Mouse (Mus musculus): Measurements from ENCODE around the gene Anks6. TPM values are rescaled to one million over a fixed set of nuclear protein-coding genes. Genes with fewer than 3 reads are reported as not detected.

Gene Anks6
- polyA plus RNA-seq, 1 experiment from 2014 or later = 5.1 TPM

GRCm38 (mm10) chr4:47037321-47037657 lies 19.9 kb downstream of the Anks6 start:
- peaks cover 6% of the 10 kb centered on the region; the same call in 1 of the 2 replicates for H3K36me3 ChIP-seq
- no peaks in the 10 kb centered on the region for H3K27me3 ChIP-seq
- H3K27ac ChIP-seq (replicated peaks) = no peak overlapping the region
- no peaks in the 10 kb centered on the region for H3K9me3 ChIP-seq
- 20% methylated on average over 5 of the region's 5 CpGs for WGBS
- no peak overlapping the region for H3K4me3 ChIP-seq
- peak; percentile 60 for ATAC-seq (ENCODE audit: low FRiP score, low read depth)
- no peak overlapping the region for H3K4me2 ChIP-seq
- H3K4me1 ChIP-seq (replicated peaks) = peaks cover 11% of the 10 kb centered on the region
- H3K9ac ChIP-seq = no peak overlapping the region

- no peaks in the 10 kb centered on the region for H3K9me3 ChIP-seq
- H3K4me1 ChIP-seq (replicated peaks) = peaks cover 11% of the 10 kb centered on the region
- 0 out of 2 replicates have a peak overlapping the region, but pooled peaks have one; percentile 6 for H3K27ac ChIP-seq (replicated peaks)
- H3K27me3 ChIP-seq = no peaks in the 10 kb centered on the region
- ATAC-seq (ENCODE audit: low FRiP score, low read depth) = peak; percentile 47
- no peak overlapping the region for H3K4me3 ChIP-seq
- no peak overlapping the region for H3K9ac ChIP-seq
- H3K36me3 ChIP-seq = peaks cover 6% of the 10 kb centered on the region; the same call in 1 of the 2 replicates
- H3K4me2 ChIP-seq = no peak overlapping the region
- WGBS = 41% methylated on average over 13 of the region's 13 CpGs
Measured at GRCm38 (mm10) chr4:47036486-47037320, 20.5 kb downstream of the Anks6 start.

DNA sequence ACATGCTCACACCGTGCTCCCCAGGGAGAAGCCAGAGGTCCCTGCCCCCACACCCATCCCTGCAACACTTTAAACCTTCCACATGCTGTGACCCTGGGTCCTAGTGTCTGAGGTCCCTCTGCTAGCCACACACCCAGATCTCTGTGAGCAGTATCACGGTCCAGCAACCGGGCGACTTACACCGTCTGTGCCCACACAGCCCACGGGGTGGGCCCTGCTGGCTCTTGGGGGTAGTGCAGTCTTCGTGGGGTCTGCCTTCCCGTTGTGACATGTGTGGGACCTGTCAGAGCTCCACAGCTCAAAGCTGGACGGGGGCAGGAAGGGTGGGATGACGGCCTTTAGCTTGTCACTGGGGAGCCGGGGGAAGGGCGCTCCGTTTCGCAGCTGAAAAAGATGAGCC lies 21.7 kb downstream of the Anks6 start:
- 69% methylated on average over 14 of the region's 14 CpGs for WGBS
- peak; percentile 27; the same call in 1 of the 2 replicates for ATAC-seq (ENCODE audit: low FRiP score, low read depth)

GRCm38 (mm10) chr4:47032171-47032570 lies 25.1 kb downstream of the Anks6 start:
- no peak for ATAC-seq (ENCODE audit: low FRiP score, low read depth)
- Histone ChIP-seq H3K27ac (replicated peaks) (no peak overlapping the region), H3K4me1 (replicated peaks) (peaks cover 11% of the 10 kb centered on the region), H3K36me3 (peaks cover 5% of the 10 kb centered on the region; the same call in 1 of the 2 replicates), H3K9me3 (no peaks in the 10 kb centered on the region), H3K27me3 (no peaks in the 10 kb centered on the region), H3K9ac (no peak overlapping the region), H3K4me3 (no peak overlapping the region), H3K4me2 (no peak overlapping the region)
- WGBS = 79% methylated on average over 8 of the region's 8 CpGs

More for the DNA sequence above, 21.7 kb downstream of the Anks6 start:
- Histone ChIP-seq H3K9me3 (no peaks in the 10 kb centered on the region), H3K36me3 (peaks cover 6% of the 10 kb centered on the region; the same call in 1 of the 2 replicates), H3K27ac (replicated peaks) (no peak overlapping the region), H3K4me3 (no peak overlapping the region), H3K27me3 (no peaks in the 10 kb centered on the region), H3K9ac (no peak overlapping the region), H3K4me2 (no peak overlapping the region), H3K4me1 (replicated peaks) (peaks cover 11% of the 10 kb centered on the region)

DNA sequence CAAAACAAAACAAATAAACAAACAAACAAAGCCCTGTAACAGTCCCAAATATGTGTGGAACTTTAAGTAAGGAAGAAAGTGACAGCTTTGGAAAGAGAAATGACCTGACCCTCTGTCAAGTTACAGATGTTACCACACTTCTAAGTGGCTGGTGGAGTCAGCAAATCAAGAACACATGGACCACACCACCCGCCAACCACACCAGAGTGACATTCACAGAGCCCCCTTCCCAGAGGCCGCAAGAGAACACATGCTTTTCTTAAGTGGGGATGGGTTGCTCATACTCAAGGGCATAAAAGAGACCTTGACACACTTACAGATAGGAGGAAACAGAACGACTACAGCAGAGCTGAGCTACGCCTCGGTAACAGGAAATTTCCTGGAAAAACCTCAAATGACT lies 28.4 kb downstream of the Anks6 start:
- Histone ChIP-seq H3K4me1 (replicated peaks) (no peaks in the 10 kb centered on the region), H3K9me3 (no peaks in the 10 kb centered on the region), H3K27me3 (no peaks in the 10 kb centered on the region), H3K36me3 (peaks cover 12% of the 10 kb centered on the region; the same call in 1 of the 2 replicates), H3K4me3 (no peak overlapping the region), H3K9ac (no peak overlapping the region), H3K4me2 (no peak overlapping the region), H3K27ac (replicated peaks) (no peak overlapping the region)
- WGBS = 85% methylated on average over 5 of the region's 5 CpGs
- ATAC-seq (ENCODE audit: low FRiP score, low read depth) = no peak

- Histone ChIP-seq H3K27ac (replicated peaks) (no peak overlapping the region), H3K4me1 (replicated peaks) (no peaks in the 10 kb centered on the region), H3K27me3 (no peaks in the 10 kb centered on the region), H3K9me3 (no peaks in the 10 kb centered on the region), H3K4me3 (no peak overlapping the region), H3K4me2 (no peak overlapping the region), H3K36me3 (peaks cover 12% of the 10 kb centered on the region; the same call in 1 of the 2 replicates), H3K9ac (no peak overlapping the region)
- WGBS = 71% methylated on average over 6 of the region's 6 CpGs
- no peak; the same call in 1 of the 2 replicates for ATAC-seq (ENCODE audit: low FRiP score, low read depth)
Measured at GRCm38 (mm10) chr4:47023949-47024348, 33.3 kb downstream of the Anks6 start.

- no peaks in the 10 kb centered on the region for H3K9me3 ChIP-seq
- no peak overlapping the region for H3K9ac ChIP-seq
- no peak overlapping the region for H3K27ac ChIP-seq (replicated peaks)
- H3K27me3 ChIP-seq = no peaks in the 10 kb centered on the region
- no peak overlapping the region for H3K4me3 ChIP-seq
- H3K4me2 ChIP-seq = no peak overlapping the region
- peaks cover 10% of the 10 kb centered on the region; the same call in 1 of the 2 replicates for H3K36me3 ChIP-seq
- H3K4me1 ChIP-seq (replicated peaks) = no peaks in the 10 kb centered on the region
- no peak for ATAC-seq (ENCODE audit: low FRiP score, low read depth)
- WGBS = 79% methylated on average over 10 of the region's 10 CpGs
Measured at GRCm38 (mm10) chr4:47022804-47023603, 34.2 kb downstream of the Anks6 start.

DNA sequence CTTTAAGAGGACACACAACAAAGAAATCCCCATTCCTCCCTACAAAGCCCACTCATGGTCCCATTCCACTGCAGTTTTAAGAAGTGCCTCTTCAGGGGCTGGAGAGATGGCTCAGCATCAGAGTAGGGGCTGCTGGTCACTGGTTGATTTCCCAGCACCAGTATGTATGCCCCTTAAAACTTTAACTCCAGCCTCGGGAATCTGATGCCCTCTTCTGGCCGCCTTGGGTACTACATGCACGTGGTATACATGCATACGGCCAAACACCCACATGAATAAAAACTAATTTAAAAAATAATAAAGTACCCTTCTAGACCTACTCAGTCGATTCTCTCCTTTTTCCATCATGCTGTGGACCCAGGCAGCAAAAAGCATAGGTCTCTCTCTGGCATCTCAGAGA lies 36.7 kb downstream of the Anks6 start:
- H3K4me1 ChIP-seq (replicated peaks) = no peaks in the 10 kb centered on the region
- no peak for ATAC-seq (ENCODE audit: low FRiP score, low read depth)
- H3K9ac ChIP-seq = no peak overlapping the region
- H3K4me2 ChIP-seq = no peak overlapping the region
- H3K4me3 ChIP-seq = no peak overlapping the region
- H3K27me3 ChIP-seq = no peaks in the 10 kb centered on the region
- H3K9me3 ChIP-seq = no peaks in the 10 kb centered on the region
- 18% methylated on average over 5 of the region's 5 CpGs for WGBS
- H3K36me3 ChIP-seq = 0 out of 2 replicates have a peak, but pooled peaks cover 9% of the 10 kb centered on the region
- no peak overlapping the region for H3K27ac ChIP-seq (replicated peaks)

- no peak for ATAC-seq (ENCODE audit: low FRiP score, low read depth)
- no peak overlapping the region for H3K4me2 ChIP-seq
- no peaks in the 10 kb centered on the region for H3K27me3 ChIP-seq
- no peak overlapping the region for H3K9ac ChIP-seq
- 70% methylated on average over 3 of the region's 3 CpGs for WGBS
- H3K27ac ChIP-seq (replicated peaks) = no peak overlapping the region
- H3K4me1 ChIP-seq (replicated peaks) = peaks cover 24% of the 10 kb centered on the region
- H3K4me3 ChIP-seq = no peak overlapping the region
- no peaks in the 10 kb centered on the region for H3K9me3 ChIP-seq
- H3K36me3 ChIP-seq = 0 out of 2 replicates have a peak, but pooled peaks cover 3% of the 10 kb centered on the region
Measured at GRCm38 (mm10) chr4:47015156-47015555, 42.1 kb downstream of the Anks6 start.

- H3K4me3 ChIP-seq = no peak overlapping the region
- H3K27ac ChIP-seq (replicated peaks) = no peak overlapping the region
- H3K27me3 ChIP-seq = no peaks in the 10 kb centered on the region
- 0 out of 2 replicates have a peak, but pooled peaks cover 3% of the 10 kb centered on the region for H3K36me3 ChIP-seq
- no peak overlapping the region for H3K4me2 ChIP-seq
- 40% methylated on average over 10 of the region's 10 CpGs for WGBS
- no peaks in the 10 kb centered on the region for H3K9me3 ChIP-seq
- H3K4me1 ChIP-seq (replicated peaks) = peaks cover 24% of the 10 kb centered on the region
- no peak overlapping the region for H3K9ac ChIP-seq
- 0 out of 2 replicates have a peak, but pooled peaks have one; percentile 37 for ATAC-seq (ENCODE audit: low FRiP score, low read depth)
Measured at GRCm38 (mm10) chr4:47012476-47012875, 44.8 kb downstream of the Anks6 start.

- WGBS = 54% methylated on average over 12 of the region's 12 CpGs
- ATAC-seq (ENCODE audit: low FRiP score, low read depth) = 0 out of 2 replicates have a peak, but pooled peaks have one; percentile 35
- Histone ChIP-seq H3K4me2 (peak overlapping the region; percentile 32), H3K4me3 (no peak overlapping the region), H3K27ac (replicated peaks) (peak overlapping the region; percentile 62), H3K27me3 (no peaks in the 10 kb centered on the region), H3K36me3 (no peaks in the 10 kb centered on the region), H3K9ac (no peak overlapping the region), H3K4me1 (replicated peaks) (peaks cover 24% of the 10 kb centered on the region), H3K9me3 (no peaks in the 10 kb centered on the region)
Measured at GRCm38 (mm10) chr4:47010400-47011231, 46.6 kb downstream of the Anks6 start.
